Mouse (Mus musculus): ENCODE data around the gene Rtl6. TPM values are rescaled to one million over a fixed set of nuclear protein-coding genes. Genes with fewer than 3 reads are reported as not detected.

Rtl6 gene
- polyA plus RNA-seq, 1 experiment = 6.9 TPM

DNA sequence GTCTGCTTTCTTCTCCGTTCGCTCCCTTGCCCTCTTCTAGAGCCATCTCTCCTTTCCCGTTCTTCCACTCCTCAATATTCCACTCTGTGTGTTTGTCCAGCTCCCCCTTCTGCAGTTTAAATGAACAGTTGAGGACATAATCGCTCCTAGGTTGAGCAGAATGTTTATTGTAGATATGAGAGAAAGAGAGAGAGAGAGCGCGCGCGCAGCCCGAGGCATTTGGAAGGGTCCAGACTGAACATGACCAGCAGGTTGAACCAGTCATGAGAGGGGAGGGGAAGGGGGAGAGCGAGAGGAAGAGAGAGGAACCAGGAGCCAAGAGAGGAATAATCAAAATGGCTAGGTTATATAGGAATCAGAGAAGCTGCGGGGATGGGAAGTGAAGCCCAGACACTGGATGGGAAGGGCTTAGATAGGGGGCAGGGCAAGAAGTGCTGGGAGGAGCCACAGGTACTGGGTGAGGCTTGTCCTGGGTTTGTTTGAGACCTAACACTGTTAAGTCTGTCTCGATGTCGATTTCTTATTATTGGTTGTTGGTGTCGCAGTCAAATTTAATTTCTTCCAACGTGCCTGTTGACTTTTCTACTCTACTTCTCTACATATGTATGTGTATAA, 18.5 kb downstream of the Rtl6 start:
- TF ChIP-seq POLR2A (IDR thresholded peaks at IDR 0.05; ENCODE audit: low read depth, low read length) (no peak), CTCF (conservative IDR thresholded peaks at IDR 0.05; ENCODE audit: insufficient read depth, insufficient read length, low read depth, low read length) (no peak)
- no peaks in the 10 kb centered on the region for H3K36me3 ChIP-seq (ENCODE audit: control insufficient read depth, insufficient read depth, low read length)
- H3K27me3 ChIP-seq (replicated peaks; ENCODE audit: control insufficient read depth, insufficient read depth, low read length) = no peaks in the 10 kb centered on the region
- no peak overlapping the region for H3K27ac ChIP-seq (ENCODE audit: insufficient read depth, low read depth, low read length)
- DNase-seq = no peak
- no peaks in the 10 kb centered on the region; the same call in 1 of the 2 replicates for H3K4me1 ChIP-seq (ENCODE audit: control insufficient read depth, insufficient read depth, low read length)
- H3K4me3 ChIP-seq (ENCODE audit: insufficient read depth, low read depth, low read length) = no peak overlapping the region
- WGBS = 82% methylated on average over 15 of the region's 15 CpGs

DNA sequence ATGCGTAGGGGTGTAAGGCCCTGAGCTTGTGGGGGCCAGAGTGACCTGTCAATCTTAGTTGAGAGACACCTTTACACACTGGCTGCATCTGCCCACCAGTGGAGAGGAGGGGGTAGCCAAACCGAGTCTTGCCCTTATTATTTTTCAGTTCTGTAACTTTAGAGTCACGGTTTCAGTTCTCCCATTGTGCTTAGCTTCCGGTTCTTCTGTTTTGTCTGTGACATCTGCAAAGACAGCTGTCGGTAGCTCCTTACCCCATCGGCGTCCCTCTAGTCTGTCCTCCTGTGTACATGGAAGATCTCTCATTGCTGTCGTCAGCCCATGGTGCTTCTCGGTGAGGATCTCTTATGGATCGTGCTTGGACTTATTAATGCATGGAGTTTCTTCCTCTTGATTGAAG, 20.5 kb downstream of the Rtl6 start:
- Histone ChIP-seq H3K4me3 (ENCODE audit: insufficient read depth, low read depth, low read length) (no peak overlapping the region), H3K27me3 (replicated peaks; ENCODE audit: control insufficient read depth, insufficient read depth, low read length) (no peaks in the 10 kb centered on the region; the same call in 1 of the 2 replicates), H3K27ac (ENCODE audit: insufficient read depth, low read depth, low read length) (no peak overlapping the region), H3K4me1 (ENCODE audit: control insufficient read depth, insufficient read depth, low read length) (no peaks in the 10 kb centered on the region; the same call in 1 of the 2 replicates), H3K36me3 (ENCODE audit: control insufficient read depth, insufficient read depth, low read length) (no peaks in the 10 kb centered on the region)
- DNase-seq = no peak
- 81% methylated on average over 10 of the region's 10 CpGs for WGBS
- no peak for TF ChIP-seq CTCF (conservative IDR thresholded peaks at IDR 0.05; ENCODE audit: insufficient read depth, insufficient read length, low read depth, low read length)
- TF ChIP-seq POLR2A (IDR thresholded peaks at IDR 0.05; ENCODE audit: low read depth, low read length) = no peak

DNA sequence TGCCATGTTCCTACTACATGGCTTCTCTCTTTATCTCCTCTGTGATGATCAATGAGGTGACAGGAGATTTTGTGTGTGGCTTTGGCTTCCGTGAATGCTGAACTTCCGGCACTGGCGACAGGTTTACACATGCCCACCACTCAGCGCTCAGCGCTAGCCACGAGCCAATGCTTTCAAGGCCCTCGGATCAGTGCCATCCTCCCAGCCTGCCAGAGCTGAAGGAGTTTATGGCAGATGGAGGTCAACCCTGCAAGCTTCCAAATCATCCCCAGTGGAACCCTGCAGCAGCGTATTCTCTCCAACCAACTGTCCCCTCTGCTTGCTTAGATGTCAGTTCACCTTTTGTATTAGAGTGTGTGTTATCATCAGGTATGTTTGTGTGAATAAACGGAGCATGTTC, 21.0 kb downstream of the Rtl6 start:
- no peak for TF ChIP-seq CTCF (conservative IDR thresholded peaks at IDR 0.05; ENCODE audit: insufficient read depth, insufficient read length, low read depth, low read length)
- Histone ChIP-seq H3K4me3 (ENCODE audit: insufficient read depth, low read depth, low read length) (no peak overlapping the region), H3K27ac (ENCODE audit: insufficient read depth, low read depth, low read length) (no peak overlapping the region), H3K36me3 (ENCODE audit: control insufficient read depth, insufficient read depth, low read length) (no peaks in the 10 kb centered on the region), H3K4me1 (ENCODE audit: control insufficient read depth, insufficient read depth, low read length) (no peaks in the 10 kb centered on the region), H3K27me3 (replicated peaks; ENCODE audit: control insufficient read depth, insufficient read depth, low read length) (no peaks in the 10 kb centered on the region; the same call in 1 of the 2 replicates)
- no peak for DNase-seq
- WGBS = 93% methylated on average over 9 of the region's 9 CpGs

DNA sequence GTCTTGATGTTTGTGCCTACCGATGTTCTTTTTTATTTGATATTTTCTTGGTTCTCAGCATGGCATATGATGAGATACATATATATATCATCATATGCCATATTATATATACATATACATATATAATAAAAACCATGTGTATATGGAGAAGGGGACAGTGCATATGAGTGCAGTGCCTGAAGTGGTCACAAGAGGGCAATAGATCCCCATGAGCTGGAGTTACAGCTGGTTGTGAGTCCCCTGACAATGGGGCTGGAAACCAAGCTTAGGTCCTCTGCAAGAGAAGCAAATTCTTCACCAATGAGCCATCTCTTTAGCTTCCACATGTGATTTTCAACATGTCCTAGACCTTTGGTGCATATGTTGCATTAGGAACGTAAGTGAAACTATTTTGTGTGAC, 21.7 kb downstream of the Rtl6 start:
- DNase-seq = peak; percentile 11
- Histone ChIP-seq H3K36me3 (ENCODE audit: control insufficient read depth, insufficient read depth, low read length) (no peaks in the 10 kb centered on the region), H3K4me1 (ENCODE audit: control insufficient read depth, insufficient read depth, low read length) (no peaks in the 10 kb centered on the region), H3K27me3 (replicated peaks; ENCODE audit: control insufficient read depth, insufficient read depth, low read length) (no peaks in the 10 kb centered on the region; the same call in 1 of the 2 replicates), H3K4me3 (ENCODE audit: insufficient read depth, low read depth, low read length) (no peak overlapping the region), H3K27ac (ENCODE audit: insufficient read depth, low read depth, low read length) (no peak overlapping the region)
- WGBS = 89% methylated on average over 2 of the region's 2 CpGs
- TF ChIP-seq CTCF (conservative IDR thresholded peaks at IDR 0.05; ENCODE audit: insufficient read depth, insufficient read length, low read depth, low read length) (peak; percentile 68), POLR2A (IDR thresholded peaks at IDR 0.05; ENCODE audit: low read depth, low read length) (no peak)

DNA sequence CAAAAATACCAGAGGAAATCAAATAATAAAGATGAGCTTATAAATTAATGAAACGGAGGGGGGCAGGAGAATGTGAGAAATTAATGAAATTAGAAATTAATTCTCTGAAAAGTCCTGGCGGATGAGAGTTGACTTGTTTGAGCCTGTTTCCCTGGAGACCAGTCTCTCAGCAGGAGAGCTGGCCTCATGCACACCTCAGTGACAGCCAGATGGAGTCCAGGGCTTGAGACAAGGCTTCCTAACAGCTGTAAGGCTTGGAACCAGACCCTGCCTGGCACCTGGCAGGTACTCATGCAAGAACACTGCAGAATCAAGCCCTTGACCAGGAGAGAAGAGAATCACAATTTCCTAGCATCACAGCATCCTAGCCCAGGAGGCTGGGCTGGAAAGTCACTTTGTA, 25.4 kb downstream of the Rtl6 start:
- no peak for DNase-seq
- Histone ChIP-seq H3K4me3 (ENCODE audit: insufficient read depth, low read depth, low read length) (no peak overlapping the region), H3K36me3 (ENCODE audit: control insufficient read depth, insufficient read depth, low read length) (no peaks in the 10 kb centered on the region), H3K27ac (ENCODE audit: insufficient read depth, low read depth, low read length) (no peak overlapping the region), H3K4me1 (ENCODE audit: control insufficient read depth, insufficient read depth, low read length) (no peaks in the 10 kb centered on the region), H3K27me3 (replicated peaks; ENCODE audit: control insufficient read depth, insufficient read depth, low read length) (no peaks in the 10 kb centered on the region; the same call in 1 of the 2 replicates)
- WGBS = 40% methylated on average over 2 of the region's 2 CpGs
- TF ChIP-seq CTCF (conservative IDR thresholded peaks at IDR 0.05; ENCODE audit: insufficient read depth, insufficient read length, low read depth, low read length) (no peak), POLR2A (IDR thresholded peaks at IDR 0.05; ENCODE audit: low read depth, low read length) (no peak)

DNA sequence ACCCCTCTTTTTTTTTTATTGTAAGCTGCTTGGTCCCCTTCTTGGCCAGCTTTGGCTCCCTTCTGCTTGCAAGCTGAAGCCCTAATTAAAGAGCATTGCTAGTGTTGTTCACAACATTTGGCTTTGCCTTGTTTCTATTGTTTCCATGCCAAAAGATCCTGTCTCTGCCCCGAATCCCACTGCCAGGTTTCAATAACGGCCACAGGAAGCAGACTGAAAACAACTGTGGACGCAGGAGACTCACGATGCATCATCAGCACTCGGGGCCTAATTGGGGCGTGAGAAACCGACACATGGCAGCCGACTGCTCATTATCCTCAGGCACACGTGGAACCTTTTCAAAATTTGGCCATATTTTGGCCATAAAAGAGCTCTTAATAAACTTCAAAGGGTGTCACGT, 26.1 kb downstream of the Rtl6 start:
- Histone ChIP-seq H3K4me3 (ENCODE audit: insufficient read depth, low read depth, low read length) (no peak overlapping the region), H3K36me3 (ENCODE audit: control insufficient read depth, insufficient read depth, low read length) (no peaks in the 10 kb centered on the region), H3K27ac (ENCODE audit: insufficient read depth, low read depth, low read length) (no peak overlapping the region), H3K4me1 (ENCODE audit: control insufficient read depth, insufficient read depth, low read length) (no peaks in the 10 kb centered on the region), H3K27me3 (replicated peaks; ENCODE audit: control insufficient read depth, insufficient read depth, low read length) (no peaks in the 10 kb centered on the region; the same call in 1 of the 2 replicates)
- 48% methylated on average over 10 of the region's 10 CpGs for WGBS
- TF ChIP-seq POLR2A (IDR thresholded peaks at IDR 0.05; ENCODE audit: low read depth, low read length) (no peak), CTCF (conservative IDR thresholded peaks at IDR 0.05; ENCODE audit: insufficient read depth, insufficient read length, low read depth, low read length) (no peak)
- DNase-seq = no peak

DNA sequence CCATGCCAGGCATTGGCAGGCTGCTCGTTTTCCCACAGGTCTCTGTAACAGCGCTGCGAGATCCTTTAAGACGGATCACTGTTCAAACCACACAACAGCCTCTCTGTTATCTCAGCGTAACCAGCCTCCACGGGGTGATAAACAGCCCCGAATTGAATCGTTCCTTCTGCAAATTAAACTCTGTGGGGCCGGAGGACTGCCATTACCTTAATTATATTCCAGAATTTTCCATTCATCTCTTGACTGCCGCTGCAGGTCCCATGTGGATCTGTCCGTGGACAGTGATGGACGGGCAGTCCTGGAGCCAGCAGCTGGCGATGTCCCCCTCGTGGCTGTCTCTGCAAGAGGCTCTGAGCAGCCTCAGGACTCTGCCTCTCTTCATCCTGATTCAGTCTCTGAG, 30.7 kb downstream of the Rtl6 start:
- 76% methylated on average over 14 of the region's 14 CpGs for WGBS
- Histone ChIP-seq H3K4me3 (ENCODE audit: insufficient read depth, low read depth, low read length) (no peak overlapping the region), H3K4me1 (ENCODE audit: control insufficient read depth, insufficient read depth, low read length) (no peaks in the 10 kb centered on the region), H3K27me3 (replicated peaks; ENCODE audit: control insufficient read depth, insufficient read depth, low read length) (no peaks in the 10 kb centered on the region), H3K27ac (ENCODE audit: insufficient read depth, low read depth, low read length) (no peak overlapping the region), H3K36me3 (ENCODE audit: control insufficient read depth, insufficient read depth, low read length) (no peaks in the 10 kb centered on the region)
- TF ChIP-seq POLR2A (IDR thresholded peaks at IDR 0.05; ENCODE audit: low read depth, low read length) (no peak), CTCF (conservative IDR thresholded peaks at IDR 0.05; ENCODE audit: insufficient read depth, insufficient read length, low read depth, low read length) (no peak)
- DNase-seq = no peak
